ENCODE assay signal across 8 mouse cellular contexts in genomic region chr12:83072181-83072887, GRCm38 (mm10).
DNase-seq lines count a peak whose midpoint lies in the region; ATAC-seq lines count a peak whose summit lies in the region.

No protein-coding gene starts in this region.

- H3K4me3 ChIP-seq in hindbrain, embryonic 11.5 days (ENCODE audit: low read depth, low read length): no peak overlapping the region
- no peak overlapping the region for H3K4me3 ChIP-seq in midbrain, embryonic 14.5 days (replicated peaks; ENCODE audit: low read depth, low read length)

- peak; percentile 67; the same call in 1 of the 2 replicates for ATAC-seq in frontal cortex, adult (ENCODE audit: low TSS enrichment)
- ATAC-seq in hindbrain, embryonic 11.5 days (ENCODE audit: low FRiP score): no peak
- no peak for ATAC-seq in midbrain, embryonic 14.5 days (ENCODE audit: low FRiP score, low TSS enrichment)

- H3K27me3 ChIP-seq in hindbrain, embryonic 11.5 days (ENCODE audit: control insufficient read depth, insufficient read depth, low read length): no peaks in the 10 kb centered on the region
- H3K27me3 ChIP-seq in midbrain, embryonic 14.5 days (ENCODE audit: control insufficient read depth, insufficient read depth, low read length): no peaks in the 10 kb centered on the region

- H3K9ac ChIP-seq in hindbrain, embryonic 11.5 days (ENCODE audit: low read depth, low read length): no peak overlapping the region
- H3K9ac ChIP-seq in midbrain, embryonic 14.5 days (replicated peaks; ENCODE audit: low read length): no peak overlapping the region

- WGBS in hindbrain, embryonic 11.5 days: 48% methylated on average over 3 of the region's 3 CpGs
- WGBS in midbrain, embryonic 14.5 days: 48% methylated on average over 3 of the region's 3 CpGs

- no peak for DNase-seq in frontal cortex, postnatal 10 days (ENCODE audit: low spot score in 2 of 2)
- DNase-seq in MN1 (ENCODE audit: low spot score): peak; percentile 67
- DNase-seq in embryo, embryonic 11 days: peak; percentile 55
- no peak for DNase-seq in hindbrain, embryonic 11.5 days (ENCODE audit: low spot score)
- DNase-seq in midbrain, embryonic 14.5 days: peak; percentile 73
- no peak for DNase-seq in thymus, postnatal 14 days
- no peak for DNase-seq in thymus, adult 18-20 months

- H3K36me3 ChIP-seq in hindbrain, embryonic 11.5 days (ENCODE audit: control insufficient read depth, insufficient read depth, low read length): no peaks in the 10 kb centered on the region
- no peaks in the 10 kb centered on the region for H3K36me3 ChIP-seq in midbrain, embryonic 14.5 days (ENCODE audit: control insufficient read depth, insufficient read depth, low read length)

- H3K27ac ChIP-seq in hindbrain, embryonic 11.5 days (ENCODE audit: low read depth, low read length): peak overlapping the region; percentile 60
- peak overlapping the region; percentile 73 for H3K27ac ChIP-seq in midbrain, embryonic 14.5 days (replicated peaks; ENCODE audit: low read depth, low read length)

- no peak overlapping the region for H3K4me2 ChIP-seq in hindbrain, embryonic 11.5 days (replicated peaks; ENCODE audit: low read depth, low read length)
- no peak overlapping the region for H3K4me2 ChIP-seq in midbrain, embryonic 14.5 days (ENCODE audit: low read length)

- peaks cover 4% of the 10 kb centered on the region; the same call in 1 of the 2 replicates for H3K4me1 ChIP-seq in hindbrain, embryonic 11.5 days (replicated peaks; ENCODE audit: control insufficient read depth, insufficient read depth, low read length)
- H3K4me1 ChIP-seq in midbrain, embryonic 14.5 days (ENCODE audit: control insufficient read depth, insufficient read depth, low read length): peaks cover 18% of the 10 kb centered on the region

- H3K9me3 ChIP-seq in hindbrain, embryonic 11.5 days (ENCODE audit: control insufficient read depth, low read length): no peaks in the 10 kb centered on the region
- no peaks in the 10 kb centered on the region for H3K9me3 ChIP-seq in midbrain, embryonic 14.5 days (ENCODE audit: control insufficient read depth, low read length)

Comparison
In these comparisons a context has a peak if more than half of its experiments do, and no peak if none do; other contexts are left out.
1. DNase-seq: peak in MN1 (single experiment), embryo, embryonic 11 days (single experiment) and midbrain, embryonic 14.5 days (single experiment); none in frontal cortex, postnatal 10 days (0 of 2), hindbrain, embryonic 11.5 days (single experiment), thymus, postnatal 14 days (single experiment) and thymus, adult 18-20 months (0 of 2).